In genomic region chr1:192137291-192137925, GRCm38 (mm10) we compare ENCODE assay signal across 8 mouse cellular contexts. TPM values are rescaled to one million over a fixed set of nuclear protein-coding genes. Genes with fewer than 3 reads are reported as not detected.
DNase-seq lines count a peak whose midpoint lies in the region; ATAC-seq and TF ChIP-seq lines count a peak whose summit lies in the region.

No protein-coding gene starts in this region.

- no peaks in the 10 kb centered on the region for H3K9me3 ChIP-seq in kidney, embryonic 16.5 days (ENCODE audit: low read length)
- H3K9me3 ChIP-seq in MEL (replicated peaks; ENCODE audit: insufficient read depth, low read length) = no peaks in the 10 kb centered on the region
- no peaks in the 10 kb centered on the region for H3K9me3 ChIP-seq in hindbrain, postnatal 0 days (ENCODE audit: low read length)

- H3K79me2 ChIP-seq in MEL (ENCODE audit: control insufficient read depth, insufficient read depth, low read length, poor library complexity) (peaks cover 17% of the 10 kb centered on the region), macrophage (ENCODE audit: inconsistent target) (peaks cover 40% of the 10 kb centered on the region)

- peak; percentile 24 for ATAC-seq in kidney, embryonic 16.5 days (ENCODE audit: low FRiP score, low TSS enrichment)
- peak; percentile 41 for ATAC-seq in hindbrain, postnatal 0 days

- H3K36me3 ChIP-seq in kidney, embryonic 16.5 days (ENCODE audit: insufficient read depth, low read length) = no peaks in the 10 kb centered on the region
- peaks cover 0 to 11% of the 10 kb centered on the region in 2 experiments; a peak in 2 of 4 replicates for H3K36me3 ChIP-seq in MEL (ENCODE audit: control insufficient read depth in 1 of 2, insufficient read depth in 2 of 2, low read length in 2 of 2)
- H3K36me3 ChIP-seq in hindbrain, postnatal 0 days (ENCODE audit: insufficient read depth, low read length) = no peaks in the 10 kb centered on the region
- H3K36me3 ChIP-seq in macrophage (ENCODE audit: inconsistent target) = no peaks in the 10 kb centered on the region

- peak in 1 of 2 experiments; percentile 65; a peak in 1 of 4 replicates for TF ChIP-seq POLR2A in MEL (IDR thresholded peaks at IDR 0.05; ENCODE audit: control insufficient read depth in 1 of 2, insufficient read depth in 1 of 2, low read depth in 1 of 2, low read length in 2 of 2, poor library complexity in 1 of 2)

- under 1% methylated on average over 51 of the region's 61 CpGs for WGBS in kidney, embryonic 16.5 days
- under 1% methylated on average over 15 of the region's 61 CpGs for WGBS in hindbrain, postnatal 0 days
- WGBS in macrophage (ENCODE audit: missing documents) = under 1% methylated on average over 51 of the region's 61 CpGs

- H3K9ac ChIP-seq in kidney, embryonic 16.5 days (replicated peaks; ENCODE audit: low read length) = peak overlapping the region; percentile 94
- peak overlapping the region; percentile 100 for H3K9ac ChIP-seq in MEL (ENCODE audit: control insufficient read depth, low read depth, low read length, poor library complexity, severe bottlenecking)
- peak overlapping the region; percentile 96 for H3K9ac ChIP-seq in hindbrain, postnatal 0 days (replicated peaks; ENCODE audit: low read length)

- H3K27ac ChIP-seq in kidney, embryonic 16.5 days (ENCODE audit: low read length) = peak overlapping the region; percentile 98
- H3K27ac ChIP-seq in MEL (ENCODE audit: control insufficient read depth, low read depth, low read length) (peak overlapping the region; percentile 85), macrophage (peak overlapping the region; percentile 66)
- H3K27ac ChIP-seq in hindbrain, postnatal 0 days = peak overlapping the region; percentile 99

- no peak for TF ChIP-seq RAD21 in MEL (IDR thresholded peaks at IDR 0.05; ENCODE audit: low read depth, low read length)

- peak overlapping the region; percentile 94 for H3K4me2 ChIP-seq in kidney, embryonic 16.5 days (replicated peaks; ENCODE audit: low read depth, low read length)
- H3K4me2 ChIP-seq in hindbrain, postnatal 0 days (ENCODE audit: low read depth, low read length) = peak overlapping the region; percentile 93

- H3K4me3 ChIP-seq in kidney, embryonic 16.5 days (ENCODE audit: low read length) = peak overlapping the region; percentile 87
- peak overlapping the region; percentile 96 to 97 for H3K4me3 ChIP-seq in MEL (ENCODE audit: control insufficient read depth in 1 of 2, insufficient read depth in 1 of 2, low read depth in 2 of 2, low read length in 2 of 2)
- peak overlapping the region; percentile 88 for H3K4me3 ChIP-seq in hindbrain, postnatal 0 days (ENCODE audit: low read length)
- peak overlapping the region; percentile 60 for H3K4me3 ChIP-seq in macrophage (ENCODE audit: inconsistent target)

- DNase-seq in kidney, adult 18-20 months = no peak
- no peak for DNase-seq in MEL (ENCODE audit: low read depth, low spot score)
- DNase-seq in c-Kit-positive CD71-negative TER-119-negative erythroid progenitor cells, embryonic 14.5 days (ENCODE audit: low read depth) = peak; percentile 12
- no peak for DNase-seq in hindbrain, postnatal 0 days (ENCODE audit: low spot score)
- no peak for DNase-seq in spleen, postnatal 10 days (ENCODE audit: low spot score in 2 of 2)
- no peak for DNase-seq in gastrocnemius, adult 18-20 months (ENCODE audit: low spot score)

- no peak for TF ChIP-seq EP300 in MEL (IDR thresholded peaks at IDR 0.05; ENCODE audit: low read depth in 1 of 2, low read length in 2 of 2)

- H3K4me1 ChIP-seq in kidney, embryonic 16.5 days (ENCODE audit: insufficient read depth, low read length) = peaks cover 13% of the 10 kb centered on the region
- H3K4me1 ChIP-seq in MEL (ENCODE audit: control insufficient read depth in 1 of 2, insufficient read depth in 2 of 2, low read length in 2 of 2) = peaks cover 4 to 6% of the 10 kb centered on the region in 2 experiments; a peak in 1 of 4 replicates
- peaks cover 7% of the 10 kb centered on the region for H3K4me1 ChIP-seq in hindbrain, postnatal 0 days (ENCODE audit: insufficient read depth, low read length)

- no peaks in the 10 kb centered on the region for H3K27me3 ChIP-seq in kidney, embryonic 16.5 days (ENCODE audit: insufficient read depth, low read length)
- H3K27me3 ChIP-seq in MEL (ENCODE audit: control insufficient read depth in 1 of 2, insufficient read depth in 2 of 2, low read length in 2 of 2) = no peaks in the 10 kb centered on the region
- no peaks in the 10 kb centered on the region for H3K27me3 ChIP-seq in hindbrain, postnatal 0 days (ENCODE audit: insufficient read depth, low read length)

- no peak for TF ChIP-seq CTCF in MEL (IDR thresholded peaks at IDR 0.05 in 2 of 3, conservative IDR thresholded peaks at IDR 0.05 in 1 of 3; ENCODE audit: control insufficient read depth in 1 of 3, insufficient read depth in 1 of 3, low read depth in 2 of 3, low read length in 3 of 3, poor library complexity in 1 of 3, severe bottlenecking in 1 of 3)
- TF ChIP-seq CTCF in hindbrain, postnatal 0 days (IDR thresholded peaks at IDR 0.05; ENCODE audit: low read depth) = no peak

TF ChIP-seq in MEL, 35 proteins besides CTCF, POLR2A, EP300 and RAD21:
- TF ChIP-seq MYC (IDR thresholded peaks at IDR 0.05; ENCODE audit: low read depth, low read length) (no peak), TBP (IDR thresholded peaks at IDR 0.05; ENCODE audit: low read depth, low read length) (no peak), TCF12 (IDR thresholded peaks at IDR 0.05; ENCODE audit: low read depth, low read length) (no peak), USF1 (IDR thresholded peaks at IDR 0.05; ENCODE audit: low read depth, low read length) (no peak), SMC3 (IDR thresholded peaks at IDR 0.05; ENCODE audit: low read depth, low read length) (no peak), SIN3A (IDR thresholded peaks at IDR 0.05; ENCODE audit: low read length) (peak; percentile 68; the same call in 1 of the 2 replicates), MAZ (IDR thresholded peaks at IDR 0.05; ENCODE audit: low read depth, low read length) (peak; percentile 84; the same call in 1 of the 2 replicates), BHLHE40 (IDR thresholded peaks at IDR 0.05; ENCODE audit: borderline replicate concordance, low read depth, low read length) (no peak), POLR2AphosphoS5 (IDR thresholded peaks at IDR 0.05; ENCODE audit: borderline replicate concordance, low read depth, low read length) (no peak)

RNA-seq across cellular contexts. Expression of gene Rcor3, which starts 0.5 kb away (rescaled TPM):
- 26.3 and 27.1 TPM in 2 replicates for polyA plus RNA-seq in kidney, embryonic 16.5 days (2015; fragmentation: Nextera tagmentation; extraction: Ambion mirVana)
- 5.0 and 6.7 TPM in 2 replicates for total RNA-seq in MEL (2012; rRNA removed)
- 10 to 100 TPM in 1 of 2 experiments, not detected in 1; 15.5 TPM for polyA plus RNA-seq in MEL (2012; ENCODE audit: insufficient read depth in 1 of 2, insufficient read length in 2 of 2, low read depth in 1 of 2, low replicate concordance in 2 of 2, missing spikeins in 1 of 2)
- total RNA-seq in hindbrain, postnatal 0 days (2014; rRNA removed) = 24.2 and 31.2 TPM in 2 replicates
- 50.0 and 51.3 TPM in 2 replicates for polyA plus RNA-seq in hindbrain, postnatal 0 days (2015; fragmentation: Nextera tagmentation; extraction: Ambion mirVana)
- 100 to 1,000 TPM in 9 of 26 experiments, 10 to 100 TPM in 17; 16.9 to 196 (median 81.9) TPM for total RNA-seq in macrophage (2018; cell fraction: chromatin; rRNA removed)
- total RNA-seq in macrophage (2018; cell fraction: cytosol; rRNA removed) = 10 to 100 TPM in 25 of 26 experiments, 1 to 10 TPM in 1; 8.5 to 23.6 (median 17.8) TPM
- 100 to 1,000 TPM in 3 of 26 experiments, 10 to 100 TPM in 23; 12.8 to 118 (median 53.4) TPM for total RNA-seq in macrophage (2018; cell fraction: nucleus; rRNA removed)
- 10.4 to 14.7 TPM (median 12.5 TPM) in 3 replicates for polyA plus RNA-seq in macrophage (2018)
- 10 to 100 TPM; 25.3 to 32.8 TPM for total RNA-seq in gastrocnemius, adult 18-20 months (2021)

RNA-seq across cellular contexts. Expression of gene Traf5, which starts 45.0 kb away (rescaled TPM):
- 23.6 and 25.2 TPM in 2 replicates for polyA plus RNA-seq in kidney, embryonic 16.5 days (2015; fragmentation: Nextera tagmentation; extraction: Ambion mirVana)
- total RNA-seq in MEL (2012; rRNA removed) = 3.5 and 4.0 TPM in 2 replicates
- polyA plus RNA-seq in MEL (2012; ENCODE audit: insufficient read depth in 1 of 2, insufficient read length in 2 of 2, low read depth in 1 of 2, low replicate concordance in 2 of 2, missing spikeins in 1 of 2) = 1 to 10 TPM in 1 of 2 experiments, not detected in 1; 7.3 TPM
- total RNA-seq in hindbrain, postnatal 0 days (2014; rRNA removed) = 0.58 and 7.3 TPM in 2 replicates
- polyA plus RNA-seq in hindbrain, postnatal 0 days (2015; fragmentation: Nextera tagmentation; extraction: Ambion mirVana) = 1.4 and 2.0 TPM in 2 replicates
- 100 to 1,000 TPM in 1 of 26 experiments, 10 to 100 TPM in 25; 14.5 to 134 (median 47.7) TPM for total RNA-seq in macrophage (2018; cell fraction: chromatin; rRNA removed)
- 10 to 100 TPM in 24 of 26 experiments, 1 to 10 TPM in 2; 8.2 to 22.8 (median 16.7) TPM for total RNA-seq in macrophage (2018; cell fraction: cytosol; rRNA removed)
- total RNA-seq in macrophage (2018; cell fraction: nucleus; rRNA removed) = 10 to 100 TPM; 11.6 to 42.9 (median 24.2) TPM
- 8.7 to 19.3 TPM (median 11.1 TPM) in 3 replicates for polyA plus RNA-seq in macrophage (2018)
- 1 to 10 TPM; 1.5 to 3.6 TPM for total RNA-seq in gastrocnemius, adult 18-20 months (2021)

RNA-seq across cellular contexts. Expression of gene Kcnh1, which starts 53.2 kb away (rescaled TPM):
- 1.2 and 1.3 TPM in 2 replicates for polyA plus RNA-seq in kidney, embryonic 16.5 days (2015; fragmentation: Nextera tagmentation; extraction: Ambion mirVana)
- not detected in 2 replicates for total RNA-seq in MEL (2012; rRNA removed)
- polyA plus RNA-seq in MEL (2012; ENCODE audit: insufficient read depth in 1 of 2, insufficient read length in 2 of 2, low read depth in 1 of 2, low replicate concordance in 2 of 2, missing spikeins in 1 of 2) (not detected), macrophage (2018) (not detected in 3 replicates)
- 7.0 TPM in 2 replicates for total RNA-seq in hindbrain, postnatal 0 days (2014; rRNA removed)
- 2.7 and 2.9 TPM in 2 replicates for polyA plus RNA-seq in hindbrain, postnatal 0 days (2015; fragmentation: Nextera tagmentation; extraction: Ambion mirVana)
- total RNA-seq in macrophage (2018; cell fraction: chromatin; rRNA removed) = not detected
- not detected for total RNA-seq in macrophage (2018; cell fraction: cytosol; rRNA removed)
- not detected for total RNA-seq in macrophage (2018; cell fraction: nucleus; rRNA removed)
- under 1 TPM in 1 of 2 experiments, not detected in 1; 0.05 TPM for total RNA-seq in gastrocnemius, adult 18-20 months (2021)
